Mouse (Mus musculus): ENCODE measurements around the gene Styxl1. TPM values are rescaled to one million over a fixed set of nuclear protein-coding genes. Genes with fewer than 3 reads are reported as not detected.

Styxl1 gene
- polyA plus RNA-seq, 1 experiment from 2014 or later = not detected

DNA sequence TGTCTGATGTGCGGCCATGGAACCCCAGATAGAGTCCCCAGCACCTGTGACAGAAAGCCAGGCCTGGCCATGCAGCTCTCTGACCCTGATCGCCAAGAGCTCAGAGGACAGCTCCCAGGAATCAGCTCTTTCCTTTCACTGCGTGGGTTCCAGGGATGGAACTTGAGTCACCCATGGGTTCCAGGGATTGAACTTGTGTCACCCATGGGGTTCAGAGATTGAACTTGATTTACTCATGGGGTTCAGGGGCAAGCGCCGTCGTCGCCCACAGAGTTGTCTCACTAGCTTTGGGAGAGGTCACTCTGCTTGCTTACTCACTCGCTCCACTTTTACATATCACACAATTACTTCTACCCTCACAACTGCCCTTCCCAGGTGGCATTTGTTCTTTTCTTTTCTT lies 57.1 kb downstream of the Styxl1 start:
- WGBS = 91% methylated on average over 8 of the region's 8 CpGs
- no peak for ATAC-seq (ENCODE audit: low FRiP score)
- H3K9me3 ChIP-seq (replicated peaks) = no peaks in the 10 kb centered on the region

DNA sequence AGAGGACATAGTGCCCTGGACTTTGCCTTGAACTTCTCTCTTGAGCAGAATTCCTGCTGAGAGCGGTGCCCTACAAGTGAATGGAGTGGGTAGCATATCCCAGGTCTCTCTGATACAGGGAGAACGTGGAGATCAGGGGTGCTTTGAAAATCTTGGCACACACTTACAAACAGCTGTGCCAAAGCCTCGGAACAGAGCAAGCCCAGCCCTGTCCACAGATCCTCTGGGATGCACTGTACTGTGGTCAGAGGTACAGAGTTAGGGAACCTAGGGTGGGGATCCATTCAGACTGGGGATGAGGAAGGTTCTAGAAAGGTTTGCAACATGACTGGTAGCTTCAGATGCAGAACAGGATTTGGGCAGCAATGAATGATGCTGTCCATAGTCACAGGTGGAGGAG lies 58.1 kb downstream of the Styxl1 start:
- H3K9ac ChIP-seq = no peak overlapping the region
- WGBS = 96% methylated on average over 3 of the region's 3 CpGs

More for the DNA sequence above, 57.1 kb downstream of the Styxl1 start:
- no peaks in the 10 kb centered on the region for H3K27me3 ChIP-seq
- no peak overlapping the region for H3K4me3 ChIP-seq
- H3K4me1 ChIP-seq = peaks cover 33% of the 10 kb centered on the region
- H3K27ac ChIP-seq = no peak overlapping the region
- H3K9ac ChIP-seq = no peak overlapping the region
- peaks cover 29% of the 10 kb centered on the region for H3K36me3 ChIP-seq
- no peak overlapping the region for H3K4me2 ChIP-seq (replicated peaks)

DNA sequence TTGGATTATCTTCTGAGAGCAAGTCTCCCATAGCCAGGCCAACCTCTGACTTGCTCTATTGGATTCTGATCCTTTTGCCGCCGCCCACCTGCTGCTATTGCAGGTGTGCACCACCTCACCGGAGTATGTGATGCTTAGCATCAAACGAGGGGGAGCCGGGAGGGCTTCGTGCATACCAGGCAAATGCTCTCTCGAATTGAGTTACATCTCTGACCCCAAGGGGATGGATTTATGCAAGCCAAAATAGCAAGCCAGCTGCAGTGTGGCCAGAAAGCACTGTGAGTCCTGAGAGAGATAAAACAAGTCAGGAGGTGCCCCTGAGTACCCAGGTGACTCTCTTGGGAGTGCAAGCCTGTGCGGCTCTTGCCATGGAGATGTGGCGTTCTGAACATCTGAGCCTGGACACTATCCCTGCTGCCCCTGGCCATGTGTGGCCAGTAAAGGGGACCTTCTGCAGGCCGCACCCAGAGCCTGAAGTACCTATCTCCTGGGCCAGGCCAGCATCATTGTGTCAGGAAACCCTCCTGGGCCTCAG lies 58.5 kb downstream of the Styxl1 start:
- peaks cover 19% of the 10 kb centered on the region for H3K4me1 ChIP-seq
- peaks cover 32% of the 10 kb centered on the region for H3K36me3 ChIP-seq
- no peak for ATAC-seq (ENCODE audit: low FRiP score)
- no peaks in the 10 kb centered on the region for H3K9me3 ChIP-seq (replicated peaks)
- H3K27ac ChIP-seq = no peak overlapping the region
- 86% methylated on average over 10 of the region's 10 CpGs for WGBS
- H3K4me3 ChIP-seq = no peak overlapping the region
- H3K27me3 ChIP-seq = no peaks in the 10 kb centered on the region
- no peak overlapping the region for H3K9ac ChIP-seq
- H3K4me2 ChIP-seq (replicated peaks) = no peak overlapping the region

More for the DNA sequence above, 58.1 kb downstream of the Styxl1 start:
- Histone ChIP-seq H3K4me2 (replicated peaks) (no peak overlapping the region), H3K4me3 (no peak overlapping the region), H3K4me1 (peaks cover 23% of the 10 kb centered on the region), H3K27me3 (no peaks in the 10 kb centered on the region), H3K9me3 (replicated peaks) (no peaks in the 10 kb centered on the region), H3K27ac (no peak overlapping the region), H3K36me3 (peaks cover 32% of the 10 kb centered on the region)
- ATAC-seq (ENCODE audit: low FRiP score) = no peak

- no peak for ATAC-seq (ENCODE audit: low FRiP score)
- WGBS = 58% methylated on average over 10 of the region's 10 CpGs
- peaks cover 17% of the 10 kb centered on the region for H3K4me1 ChIP-seq
These were observed 62.6 kb downstream of the Styxl1 start for GRCm38 (mm10) chr5:135715624-135716023.

GRCm38 (mm10) chr5:135713441-135714218 lies 64.6 kb downstream of the Styxl1 start:
- Histone ChIP-seq H3K27ac (peak overlapping the region; percentile 42), H3K4me3 (no peak overlapping the region), H3K36me3 (peaks cover 34% of the 10 kb centered on the region), H3K9me3 (replicated peaks) (peaks cover 5% of the 10 kb centered on the region; the same call in 1 of the 2 replicates), H3K4me1 (peaks cover 17% of the 10 kb centered on the region), H3K4me2 (replicated peaks) (no peak overlapping the region), H3K27me3 (no peaks in the 10 kb centered on the region), H3K9ac (no peak overlapping the region)
- no peak for ATAC-seq (ENCODE audit: low FRiP score)
- 57% methylated on average over 16 of the region's 16 CpGs for WGBS

More at GRCm38 (mm10) chr5:135715624-135716023, 62.6 kb downstream of the Styxl1 start:
- H3K9me3 ChIP-seq (replicated peaks) = no peaks in the 10 kb centered on the region
- peaks cover 32% of the 10 kb centered on the region for H3K36me3 ChIP-seq
- H3K27ac ChIP-seq = no peak overlapping the region
- no peak overlapping the region for H3K4me3 ChIP-seq
- no peaks in the 10 kb centered on the region for H3K27me3 ChIP-seq
- no peak overlapping the region for H3K9ac ChIP-seq
- H3K4me2 ChIP-seq (replicated peaks) = no peak overlapping the region

- 57% methylated on average over 4 of the region's 4 CpGs for WGBS
- no peak overlapping the region for H3K27ac ChIP-seq
These were observed 65.4 kb downstream of the Styxl1 start for GRCm38 (mm10) chr5:135712803-135713202.

DNA sequence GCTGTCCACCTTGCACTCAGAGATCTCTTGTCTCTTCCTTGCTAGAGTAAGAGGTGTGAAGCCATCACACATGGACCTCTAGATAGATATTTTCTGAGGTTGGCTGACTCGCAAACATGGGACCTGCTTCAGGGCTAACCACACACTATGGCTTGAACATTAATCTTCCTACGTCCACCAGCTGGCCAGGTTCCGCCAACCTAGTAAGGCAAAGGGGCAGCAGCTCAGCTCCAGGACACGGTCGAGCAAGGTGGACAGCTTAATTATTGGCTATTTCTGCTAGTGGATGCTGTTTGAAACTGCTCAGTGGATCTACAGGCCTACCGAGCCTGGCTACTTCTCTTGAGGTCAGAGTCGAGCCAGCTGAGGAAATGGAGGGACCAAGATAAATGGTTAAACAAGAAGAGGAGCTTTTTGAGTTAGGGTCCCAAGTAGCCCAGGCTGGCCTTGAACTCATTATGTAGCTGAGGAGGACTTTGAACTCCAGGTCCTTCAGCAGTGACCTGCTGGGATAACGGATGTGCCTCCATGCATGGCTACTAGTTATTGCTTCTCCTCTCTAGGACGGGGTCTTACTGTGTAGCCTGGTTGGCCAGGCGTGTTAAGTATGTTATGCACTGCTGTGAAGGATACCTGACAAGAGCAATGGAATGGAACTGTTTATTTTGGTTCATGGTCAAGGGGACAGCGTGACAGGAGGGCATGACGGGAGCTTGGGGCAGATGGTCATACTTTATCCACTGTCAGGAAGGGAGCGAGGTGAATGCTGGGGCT lies 66.4 kb downstream of the Styxl1 start:
- Histone ChIP-seq H3K4me2 (replicated peaks) (no peak overlapping the region), H3K4me3 (no peak overlapping the region), H3K4me1 (peaks cover 17% of the 10 kb centered on the region), H3K9ac (no peak overlapping the region), H3K9me3 (replicated peaks) (peaks cover 5% of the 10 kb centered on the region; the same call in 1 of the 2 replicates), H3K36me3 (peaks cover 30% of the 10 kb centered on the region), H3K27ac (no peak overlapping the region), H3K27me3 (no peaks in the 10 kb centered on the region)
- no peak for ATAC-seq (ENCODE audit: low FRiP score)
- 92% methylated on average over 13 of the region's 13 CpGs for WGBS

More at GRCm38 (mm10) chr5:135712803-135713202, 65.4 kb downstream of the Styxl1 start:
- H3K27me3 ChIP-seq = no peaks in the 10 kb centered on the region
- peaks cover 29% of the 10 kb centered on the region for H3K36me3 ChIP-seq
- no peak overlapping the region for H3K4me2 ChIP-seq (replicated peaks)
- H3K9me3 ChIP-seq (replicated peaks) = peaks cover 5% of the 10 kb centered on the region; the same call in 1 of the 2 replicates
- H3K9ac ChIP-seq = no peak overlapping the region
- H3K4me1 ChIP-seq = peaks cover 17% of the 10 kb centered on the region
- no peak overlapping the region for H3K4me3 ChIP-seq
- no peak for ATAC-seq (ENCODE audit: low FRiP score)

DNA sequence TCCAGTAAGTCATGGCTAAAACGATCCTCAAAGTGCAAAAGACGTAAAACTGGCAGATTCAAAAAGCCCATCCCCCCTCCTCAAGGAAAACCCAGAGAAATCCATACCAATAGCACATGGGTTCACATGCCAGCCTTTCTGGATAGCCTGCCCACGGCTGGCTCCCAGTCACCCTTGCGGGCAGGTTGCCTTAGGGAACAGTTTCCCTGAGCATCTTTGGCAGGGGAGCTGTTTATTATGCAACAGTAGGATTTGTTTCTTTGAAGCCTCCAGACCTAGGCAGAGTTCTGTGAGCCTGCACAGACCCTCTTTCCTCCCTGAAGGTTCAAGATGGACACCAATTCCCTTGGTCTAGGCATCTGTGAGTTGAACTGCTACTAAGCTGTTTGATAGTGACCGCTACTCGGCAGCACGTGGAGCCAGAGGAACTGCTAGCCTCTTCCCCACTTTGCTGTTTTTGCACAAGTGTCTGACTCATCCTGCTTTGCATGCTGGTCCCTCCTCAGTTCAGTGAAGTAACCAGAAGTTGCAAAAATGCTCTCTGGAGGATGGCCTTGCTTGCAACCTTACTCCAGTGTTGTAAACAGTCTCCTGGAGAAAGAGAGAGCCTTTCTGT lies 67.5 kb downstream of the Styxl1 start:
- H3K4me1 ChIP-seq = peaks cover 17% of the 10 kb centered on the region
- H3K27me3 ChIP-seq = no peaks in the 10 kb centered on the region
- H3K9me3 ChIP-seq (replicated peaks) = peaks cover 5% of the 10 kb centered on the region; the same call in 1 of the 2 replicates
- no peak overlapping the region for H3K27ac ChIP-seq
- 90% methylated on average over 7 of the region's 7 CpGs for WGBS
- H3K4me2 ChIP-seq (replicated peaks) = no peak overlapping the region
- H3K9ac ChIP-seq = no peak overlapping the region
- H3K4me3 ChIP-seq = no peak overlapping the region
- peaks cover 21% of the 10 kb centered on the region for H3K36me3 ChIP-seq
- no peak for ATAC-seq (ENCODE audit: low FRiP score)

- peaks cover 5% of the 10 kb centered on the region; the same call in 1 of the 2 replicates for H3K9me3 ChIP-seq (replicated peaks)
- peaks cover 17% of the 10 kb centered on the region for H3K4me1 ChIP-seq
- no peak overlapping the region for H3K4me3 ChIP-seq
- no peak overlapping the region for H3K9ac ChIP-seq
- 97% methylated on average over 5 of the region's 5 CpGs for WGBS
- peaks cover 21% of the 10 kb centered on the region for H3K36me3 ChIP-seq
- H3K27me3 ChIP-seq = no peaks in the 10 kb centered on the region
- H3K4me2 ChIP-seq (replicated peaks) = no peak overlapping the region
- ATAC-seq (ENCODE audit: low FRiP score) = no peak
- no peak overlapping the region for H3K27ac ChIP-seq
These were observed 68.5 kb downstream of the Styxl1 start for GRCm38 (mm10) chr5:135709716-135710115.

DNA sequence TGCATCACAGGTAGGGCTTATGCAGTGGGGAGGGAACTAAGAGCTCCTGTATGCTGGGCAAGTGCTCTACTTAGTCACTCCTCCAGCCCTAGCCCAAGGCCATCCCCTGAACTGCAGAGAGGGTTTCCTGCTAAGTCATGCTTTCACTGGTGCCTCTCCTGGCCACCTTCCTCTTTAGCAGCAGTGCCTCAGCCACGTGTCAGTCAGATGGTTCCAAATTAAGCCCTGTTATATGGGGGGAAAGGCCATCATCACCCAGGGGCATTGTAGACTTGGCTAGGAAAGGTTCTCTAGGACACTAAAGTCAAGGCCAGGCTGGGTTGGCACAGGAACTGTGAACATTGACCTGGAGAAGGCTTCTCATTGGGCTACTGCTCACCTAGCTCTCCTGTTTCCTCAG lies 70.3 kb downstream of the Styxl1 start:
- ATAC-seq (ENCODE audit: low FRiP score) = no peak
- Histone ChIP-seq H3K27me3 (no peaks in the 10 kb centered on the region), H3K9ac (no peak overlapping the region), H3K4me2 (replicated peaks) (no peak overlapping the region), H3K4me3 (no peak overlapping the region), H3K36me3 (peaks cover 27% of the 10 kb centered on the region), H3K4me1 (peaks cover 5% of the 10 kb centered on the region; the same call in 1 of the 2 replicates), H3K27ac (peak overlapping the region; percentile 52; the same call in 1 of the 2 replicates), H3K9me3 (replicated peaks) (peaks cover 5% of the 10 kb centered on the region; the same call in 1 of the 2 replicates)
- 64% methylated on average over 1 of the region's 1 CpGs for WGBS

- WGBS = 93% methylated on average over 13 of the region's 13 CpGs
- Histone ChIP-seq H3K4me2 (replicated peaks) (no peak overlapping the region), H3K4me1 (no peaks in the 10 kb centered on the region), H3K27ac (no peak overlapping the region), H3K4me3 (no peak overlapping the region), H3K9ac (no peak overlapping the region), H3K36me3 (peaks cover 28% of the 10 kb centered on the region), H3K9me3 (replicated peaks) (peaks cover 5% of the 10 kb centered on the region; the same call in 1 of the 2 replicates), H3K27me3 (no peaks in the 10 kb centered on the region)
- ATAC-seq (ENCODE audit: low FRiP score) = no peak
These were observed 71.1 kb downstream of the Styxl1 start for GRCm38 (mm10) chr5:135707039-135707438.

DNA sequence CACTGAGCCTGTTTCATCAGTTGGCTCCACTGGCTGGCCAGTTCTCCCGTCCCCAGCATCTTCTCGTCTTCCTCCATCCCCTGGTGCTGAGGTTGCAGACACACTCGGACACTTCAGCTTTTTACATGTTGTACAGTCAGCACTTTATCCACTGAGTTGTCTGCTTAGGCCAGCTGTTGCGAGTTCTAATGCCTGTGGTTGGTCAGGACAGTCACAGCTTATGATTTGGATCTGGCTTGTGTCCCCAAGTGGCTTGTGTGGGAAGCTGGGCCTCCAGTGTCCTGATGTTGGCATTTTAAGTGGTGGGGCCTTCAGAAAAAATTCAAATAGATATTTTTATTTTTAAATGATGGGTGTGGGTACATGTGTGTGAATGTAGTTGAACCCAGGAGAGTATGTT lies 72.8 kb downstream of the Styxl1 start:
- no peak overlapping the region for H3K27ac ChIP-seq
- no peak overlapping the region for H3K4me2 ChIP-seq (replicated peaks)
- peaks cover 5% of the 10 kb centered on the region; the same call in 1 of the 2 replicates for H3K9me3 ChIP-seq (replicated peaks)
- no peak overlapping the region for H3K9ac ChIP-seq
- H3K36me3 ChIP-seq = peaks cover 39% of the 10 kb centered on the region
- no peak for ATAC-seq (ENCODE audit: low FRiP score)
- H3K4me3 ChIP-seq = no peak overlapping the region
- no peaks in the 10 kb centered on the region for H3K27me3 ChIP-seq
- 94% methylated on average over 4 of the region's 4 CpGs for WGBS
- H3K4me1 ChIP-seq = 0 out of 2 replicates have a peak, but pooled peaks cover 3% of the 10 kb centered on the region
